ENCODE assay signal across 1 mouse cellular context in genomic region chr9:96758749-96759597, GRCm38 (mm10).
TF ChIP-seq lines count a peak whose summit lies in the region.

No protein-coding gene starts in this region.

TF ChIP-seq in CH12.LX, 34 proteins besides CTCF, POLR2A, EP300 and RAD21 (continued from another document):
- TF ChIP-seq BHLHE40 (IDR thresholded peaks at IDR 0.05; ENCODE audit: low read depth, low read length): no peak; the same call in 1 of the 2 replicates
- TF ChIP-seq POLR2AphosphoS2 (IDR thresholded peaks at IDR 0.05; ENCODE audit: low read depth, low read length): no peak
- TF ChIP-seq TCF12 (IDR thresholded peaks at IDR 0.05; ENCODE audit: low read depth, low read length): peak; percentile 33; the same call in 1 of the 2 replicates
TF ChIP-seq in CH12.LX: peak in this region for 18.
